Mouse (Mus musculus) adrenal gland, adult (tissue): ENCODE results near the gene Maats1.

Experiments used
- DNase-seq, 2 experiments: peaks; one replicate each; pipeline ENCODE4 v3.0.0; 2022 to 2023; ENCODE audit warnings: low spot score in 1 of 2; ENCODE audit not compliant: inconsistent age in 2 of 2

Gene Maats1

DNA sequence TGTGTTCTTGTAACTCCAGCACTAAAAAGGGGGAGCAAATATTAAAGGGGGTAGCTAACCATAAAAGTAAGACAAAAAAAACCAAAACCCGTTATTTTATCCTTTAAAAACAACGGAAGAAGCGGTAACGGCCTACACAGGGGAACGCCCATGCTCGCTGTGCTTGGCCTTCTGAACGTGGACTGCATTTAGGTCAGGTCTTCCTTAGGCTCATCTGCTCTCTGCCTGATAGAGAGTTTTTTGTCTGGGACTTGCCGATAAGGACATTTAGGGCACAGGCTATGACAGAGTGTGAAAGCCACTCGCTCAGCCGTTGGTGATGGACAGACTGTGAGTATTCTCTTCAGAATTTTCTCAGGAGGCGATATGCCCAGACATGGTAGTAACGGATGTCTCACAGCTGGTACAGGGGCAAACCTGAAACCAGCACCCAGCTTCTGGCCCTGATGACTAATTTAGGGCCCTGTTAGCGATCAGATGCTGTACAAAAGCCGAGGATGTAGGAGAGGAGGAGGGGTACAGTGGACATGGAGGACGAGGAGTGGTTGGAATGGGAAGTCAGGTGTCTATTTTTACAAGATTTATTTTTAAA lies 29.9 kb upstream of the Maats1 start:
- DNase-seq: no peak

DNA sequence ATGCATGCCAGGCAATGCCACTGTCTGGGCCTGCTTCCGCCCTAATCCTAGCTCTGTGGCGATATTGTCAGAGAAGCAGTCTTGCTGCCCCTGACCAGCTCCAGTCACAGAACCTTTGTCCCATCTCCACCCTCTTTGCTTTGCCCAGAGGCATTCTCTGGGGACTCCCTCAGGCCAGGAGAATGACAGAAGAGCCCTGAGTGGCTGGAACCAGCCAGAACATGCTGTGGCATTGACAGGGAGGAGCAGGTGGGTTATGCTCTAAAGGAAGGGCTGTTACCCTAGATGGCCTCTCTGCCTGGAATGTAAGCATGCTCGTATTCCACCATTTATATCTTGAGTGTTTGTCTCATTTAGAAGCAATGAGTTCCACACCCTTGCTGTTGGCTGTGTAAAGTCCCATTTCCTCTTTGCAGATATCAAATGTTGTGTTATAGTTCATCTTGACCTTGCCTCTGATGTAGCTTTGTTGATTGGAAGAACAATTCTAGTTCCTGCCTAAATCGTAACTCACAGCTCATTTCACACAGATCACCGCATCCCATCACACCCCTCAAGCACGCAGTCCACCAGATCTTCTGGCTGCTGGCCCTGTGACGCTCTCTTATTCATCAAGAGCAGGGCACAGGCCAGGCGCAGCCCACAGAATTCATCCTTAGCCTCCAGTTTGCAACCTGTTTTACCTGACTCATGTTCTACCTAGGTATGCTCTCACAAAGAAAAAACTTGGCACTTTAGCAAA lies 28.9 kb upstream of the Maats1 start:
- DNase-seq: no peak

DNA sequence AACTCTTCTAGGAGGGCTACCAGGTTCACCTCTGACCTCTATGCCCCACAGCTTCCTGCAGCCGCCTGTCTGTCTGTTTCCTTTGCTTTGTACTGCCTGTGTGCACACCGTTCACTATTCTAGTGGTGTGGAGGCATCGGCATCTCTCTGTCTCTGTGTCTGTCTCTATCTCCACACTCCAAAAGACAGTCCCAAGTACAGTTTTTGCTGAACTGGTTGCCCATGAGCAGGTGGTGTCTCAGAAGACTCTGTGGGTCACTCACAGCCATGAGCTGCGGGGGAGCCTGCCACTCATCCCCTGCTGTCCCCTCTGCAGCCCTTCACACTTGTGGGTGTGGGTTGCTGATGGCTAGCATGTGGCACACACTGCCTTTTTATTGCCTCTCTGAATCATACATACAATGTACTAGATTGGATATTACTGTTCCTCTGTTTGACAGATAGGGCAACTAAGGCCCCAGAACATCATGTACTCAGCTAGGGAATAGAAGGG lies 28.1 kb upstream of the Maats1 start:
- no peak for DNase-seq

DNA sequence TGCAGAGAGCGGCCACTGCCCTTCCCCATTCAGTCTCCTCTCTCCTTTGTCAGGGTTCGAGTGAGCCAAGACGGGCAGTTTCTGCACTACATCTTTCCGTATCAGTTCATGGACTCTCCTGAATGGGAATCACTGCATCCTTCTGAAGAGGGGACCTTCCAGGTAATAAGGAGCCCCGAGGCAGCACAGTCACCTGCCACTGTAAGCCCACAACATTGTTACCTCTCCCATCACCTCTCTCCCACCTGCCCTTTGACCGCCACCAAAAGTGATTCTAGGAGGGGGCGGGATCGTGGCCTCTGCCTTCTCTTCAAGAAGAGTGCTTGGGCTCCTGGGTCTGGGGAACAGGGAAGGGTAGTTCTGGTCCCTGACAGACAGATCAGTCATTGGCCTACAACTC lies 27.5 kb upstream of the Maats1 start:
- no peak for DNase-seq

DNA sequence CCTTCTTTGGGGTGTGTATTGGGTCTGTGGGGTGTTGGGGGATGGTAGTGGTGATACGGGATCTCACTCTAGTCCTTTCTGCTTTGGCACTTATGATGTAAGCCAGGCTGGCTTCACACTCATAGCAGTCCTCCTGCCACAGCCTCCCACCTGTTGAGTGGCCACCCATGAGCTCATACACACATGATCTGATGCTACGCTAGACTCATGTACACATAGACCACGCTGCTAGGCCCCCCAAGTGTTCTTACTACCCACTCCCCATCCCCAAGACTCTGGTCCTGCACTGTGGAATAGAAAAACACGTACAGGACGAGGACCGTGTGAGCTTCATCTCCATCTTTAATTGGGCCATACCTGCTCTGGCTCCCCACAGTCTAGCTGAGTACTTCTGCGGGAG lies 27.1 kb upstream of the Maats1 start:
- DNase-seq: no peak

DNA sequence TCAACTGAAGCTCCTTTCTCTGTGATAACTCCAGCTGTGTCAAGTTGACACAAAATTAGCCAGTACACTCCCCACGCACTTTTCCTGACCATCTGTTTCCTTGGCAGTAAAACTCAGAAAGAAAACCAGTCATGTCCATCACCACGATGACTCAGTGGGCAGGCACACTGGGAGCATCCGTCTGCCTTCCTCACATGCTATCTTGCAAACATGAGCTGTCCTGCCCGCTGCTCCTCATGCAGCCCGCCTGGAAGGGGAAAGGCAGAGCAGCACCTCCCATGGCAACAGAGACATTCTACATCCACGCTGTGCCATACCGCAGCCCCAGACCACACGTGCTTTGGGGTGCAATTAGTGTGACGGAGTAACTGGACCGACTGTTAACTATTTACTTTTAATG lies 26.4 kb upstream of the Maats1 start:
- DNase-seq: no peak

DNA sequence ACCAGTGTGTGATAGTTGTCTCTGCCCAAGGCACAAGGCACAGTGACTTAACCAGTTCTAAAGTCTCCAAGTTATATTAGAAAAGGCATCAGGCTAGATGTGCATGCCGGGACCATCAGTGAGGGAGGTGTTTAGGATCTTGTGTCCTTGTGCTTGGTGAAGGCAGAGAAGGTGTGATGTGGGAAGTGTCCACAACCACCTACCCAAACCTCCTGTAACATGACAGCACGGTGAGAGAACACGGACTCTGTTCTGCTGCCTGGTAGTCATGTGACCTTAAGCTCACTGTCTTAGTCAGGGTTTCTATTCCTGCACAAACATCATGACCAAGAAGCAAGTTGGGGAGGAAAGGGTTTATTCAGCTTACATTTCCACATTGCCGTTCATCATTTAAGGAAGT lies 24.3 kb upstream of the Maats1 start:
- no peak for DNase-seq

DNA sequence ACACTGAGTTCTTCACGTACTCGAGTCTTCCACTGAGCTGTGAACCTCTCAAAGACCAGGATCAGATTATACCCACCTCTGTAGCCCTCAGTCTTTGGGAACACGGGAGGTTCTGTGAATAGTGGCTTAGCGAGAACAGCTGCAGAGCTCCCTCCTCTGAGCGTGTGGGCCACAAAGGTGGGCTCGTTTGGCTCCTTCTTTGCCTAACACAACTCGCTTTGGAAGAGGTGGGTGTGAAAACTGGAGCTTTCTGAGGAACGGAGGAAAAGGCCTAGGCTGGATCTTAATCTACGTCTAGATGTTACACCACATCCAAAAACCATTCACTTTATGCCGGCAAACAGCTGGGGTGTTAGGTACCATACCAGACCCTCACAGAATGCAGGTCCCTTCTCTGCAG lies 23.4 kb upstream of the Maats1 start:
- DNase-seq: no peak

DNA sequence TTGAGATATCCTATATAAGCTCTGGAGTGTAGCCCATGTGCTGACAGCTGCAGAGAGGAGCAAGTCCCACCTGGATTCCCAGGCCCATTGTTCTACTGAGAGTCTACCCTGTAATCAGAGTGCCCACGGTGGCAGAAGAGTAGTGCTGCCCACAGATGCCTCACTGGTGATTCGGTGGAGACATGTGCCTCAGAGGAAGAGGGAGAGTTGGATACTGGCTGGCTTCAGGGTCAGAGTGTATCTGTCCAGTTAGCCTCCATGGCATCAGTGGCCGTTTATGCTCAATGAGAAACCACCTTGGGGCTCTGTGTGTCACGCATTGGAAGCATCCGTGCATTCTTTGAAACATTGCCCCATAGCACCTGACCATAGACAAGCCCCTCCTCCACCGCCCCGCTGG lies 21.7 kb upstream of the Maats1 start:
- DNase-seq: no peak

DNA sequence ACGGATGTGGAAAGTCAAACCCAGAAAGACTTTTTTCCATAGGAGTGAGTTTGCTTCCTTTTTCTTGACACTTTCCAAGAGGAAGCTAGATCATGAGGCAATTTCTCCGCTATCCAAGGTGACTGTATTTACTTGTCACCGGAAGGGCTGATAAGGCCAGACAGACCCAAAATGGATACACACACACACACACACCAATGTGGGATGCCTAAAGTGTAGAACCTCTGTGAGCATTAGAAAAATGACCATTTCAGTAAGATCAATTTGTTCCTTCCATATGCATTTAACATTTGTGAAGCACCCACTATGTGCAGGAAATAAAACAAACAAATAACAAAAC lies 21.3 kb upstream of the Maats1 start:
- no peak for DNase-seq

DNA sequence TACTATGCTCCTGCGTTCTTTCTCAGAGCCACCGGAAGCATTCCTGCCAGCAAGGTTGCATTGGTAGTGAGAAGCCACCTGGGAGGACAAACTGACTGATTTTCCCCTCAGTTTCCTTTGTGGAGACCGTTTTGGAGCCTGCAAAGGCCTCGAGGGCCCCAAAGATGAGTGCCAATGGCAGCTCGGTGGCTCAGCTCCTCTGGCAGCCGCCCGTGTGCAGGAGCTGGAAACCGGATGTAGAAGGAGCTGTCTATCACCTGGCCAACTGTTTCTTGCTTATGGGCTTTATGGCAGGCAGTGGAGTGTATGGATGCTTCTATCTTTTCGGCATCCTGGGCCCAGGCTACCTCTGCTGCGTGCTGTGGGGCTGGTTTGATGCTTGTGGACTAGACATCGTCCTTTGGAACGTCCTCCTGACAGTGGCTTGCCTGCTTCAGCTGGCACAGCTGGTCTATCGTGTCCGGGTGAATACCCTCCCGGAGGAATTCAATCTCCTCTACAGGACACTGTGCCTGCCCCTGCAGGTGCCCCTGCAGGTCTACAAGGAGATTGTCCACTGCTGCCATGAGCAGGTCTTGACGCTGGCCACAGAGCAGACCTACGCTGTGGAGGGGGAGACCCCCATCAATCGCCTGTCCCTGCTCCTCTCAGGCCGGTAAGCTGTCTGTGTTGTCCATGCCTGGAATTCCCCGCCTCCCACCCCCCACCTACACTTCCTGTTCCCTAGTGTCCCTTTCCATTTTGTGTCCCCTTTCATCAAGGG lies 20.7 kb upstream of the Maats1 start:
- DNase-seq: no peak

DNA sequence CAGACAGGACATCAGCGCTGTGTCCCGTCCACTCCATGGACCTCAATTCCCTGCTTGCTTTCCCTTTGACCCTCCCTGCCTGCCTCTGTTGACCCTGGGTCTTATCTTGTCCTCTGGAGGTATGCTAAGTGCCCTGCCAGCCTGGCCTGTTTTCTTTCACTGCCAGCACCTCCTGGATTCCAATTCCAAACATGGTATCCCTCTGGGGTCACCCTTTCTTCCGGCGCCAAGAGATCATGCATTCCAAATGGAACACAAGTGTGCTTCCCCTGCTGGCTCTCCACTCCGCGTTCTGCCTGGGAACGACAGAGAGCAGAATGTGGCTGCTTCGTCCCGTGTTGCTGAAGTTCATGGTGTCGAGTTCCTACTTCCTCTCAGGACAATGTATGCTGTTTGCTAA lies 20.0 kb upstream of the Maats1 start, which contains the start of gene Popdc2:
Gene Popdc2 (plus strand): TSS at position 277 of the 400 bp plus-strand sequence.
- no peak for DNase-seq

DNA sequence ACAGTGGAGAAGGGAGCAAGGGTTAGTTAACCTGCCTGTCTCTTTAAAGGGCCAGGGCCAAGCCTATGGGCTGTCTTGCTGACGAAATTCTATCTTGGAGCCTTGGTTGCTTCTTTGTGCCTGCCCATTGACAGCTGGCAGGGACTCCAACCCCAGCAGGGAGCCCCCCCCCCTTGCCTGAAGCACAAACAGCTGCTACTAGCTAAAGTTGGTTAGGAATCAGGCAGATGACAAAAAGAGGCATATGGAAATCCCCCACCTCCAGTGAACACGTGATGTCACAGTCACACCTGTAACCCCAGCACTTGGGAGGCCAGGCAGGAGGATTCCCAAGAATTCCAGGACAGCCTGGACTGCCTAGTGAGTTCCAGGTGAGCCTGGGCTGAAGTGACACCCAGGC lies 18.4 kb upstream of the Maats1 start:
- no peak for DNase-seq

DNA sequence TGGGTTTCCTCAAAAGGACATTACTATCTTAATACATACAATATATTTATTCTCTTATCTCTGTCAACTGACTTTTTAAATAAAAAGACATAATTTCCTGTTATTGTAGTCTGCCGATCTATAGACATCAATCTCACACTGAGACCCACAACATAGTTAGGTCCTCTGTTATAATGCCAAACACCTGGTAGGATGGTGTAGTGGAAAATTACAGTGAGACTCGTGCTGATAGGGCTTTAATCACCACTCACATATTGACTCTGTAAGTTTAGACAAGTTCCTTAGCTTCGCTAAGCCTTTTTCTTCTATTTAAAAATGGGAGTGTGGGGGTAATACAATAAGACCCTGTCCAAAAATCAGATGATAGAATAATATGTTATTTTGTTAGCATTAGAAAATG lies 17.9 kb upstream of the Maats1 start:
- DNase-seq: no peak

DNA sequence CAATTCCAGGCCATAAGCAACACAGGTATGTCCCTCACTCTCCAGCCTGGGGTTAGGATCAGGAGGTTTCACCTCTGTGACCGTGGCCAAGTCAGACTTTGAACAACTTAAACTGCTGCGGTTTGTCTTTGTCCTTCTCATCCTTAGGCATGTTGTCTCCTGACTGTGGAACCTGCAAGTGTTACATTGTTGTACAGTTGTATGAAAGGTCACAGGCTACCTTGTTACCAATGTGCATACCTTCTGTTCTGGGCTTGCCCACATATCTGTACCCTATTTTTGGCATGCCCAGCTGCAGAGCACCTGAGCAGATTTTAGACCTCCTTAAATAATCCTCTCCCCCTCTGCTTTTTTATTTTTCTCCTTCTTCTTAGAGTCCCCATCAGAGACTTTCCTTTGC lies 17.3 kb upstream of the Maats1 start:
- no peak for DNase-seq

DNA sequence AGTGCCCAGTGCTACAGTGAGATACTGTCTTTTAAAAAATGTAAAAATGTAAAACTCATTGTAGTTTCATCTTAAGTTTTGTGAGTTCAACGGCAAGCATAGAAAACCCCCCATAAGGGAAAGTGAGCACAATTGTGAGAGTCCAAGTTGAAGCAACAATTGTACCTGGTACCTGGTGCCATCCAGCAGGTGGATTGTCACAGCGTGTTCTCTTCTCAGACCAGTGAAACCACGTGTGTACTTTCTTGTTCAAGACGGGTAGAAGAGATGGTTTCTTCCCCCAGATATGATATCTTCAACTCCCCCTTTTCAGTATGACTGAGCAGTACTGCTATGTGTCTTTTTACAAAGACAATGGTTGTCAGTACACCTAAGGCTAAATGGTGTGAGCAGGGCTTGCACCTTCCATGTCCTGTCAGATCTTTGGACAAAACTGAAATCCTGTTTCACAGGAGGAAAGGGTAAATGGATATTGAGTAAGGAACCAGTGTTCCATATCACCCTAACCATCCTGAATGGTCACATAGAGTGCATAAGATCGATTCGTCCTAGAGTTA lies 16.4 kb upstream of the Maats1 start:
- DNase-seq: no peak

DNA sequence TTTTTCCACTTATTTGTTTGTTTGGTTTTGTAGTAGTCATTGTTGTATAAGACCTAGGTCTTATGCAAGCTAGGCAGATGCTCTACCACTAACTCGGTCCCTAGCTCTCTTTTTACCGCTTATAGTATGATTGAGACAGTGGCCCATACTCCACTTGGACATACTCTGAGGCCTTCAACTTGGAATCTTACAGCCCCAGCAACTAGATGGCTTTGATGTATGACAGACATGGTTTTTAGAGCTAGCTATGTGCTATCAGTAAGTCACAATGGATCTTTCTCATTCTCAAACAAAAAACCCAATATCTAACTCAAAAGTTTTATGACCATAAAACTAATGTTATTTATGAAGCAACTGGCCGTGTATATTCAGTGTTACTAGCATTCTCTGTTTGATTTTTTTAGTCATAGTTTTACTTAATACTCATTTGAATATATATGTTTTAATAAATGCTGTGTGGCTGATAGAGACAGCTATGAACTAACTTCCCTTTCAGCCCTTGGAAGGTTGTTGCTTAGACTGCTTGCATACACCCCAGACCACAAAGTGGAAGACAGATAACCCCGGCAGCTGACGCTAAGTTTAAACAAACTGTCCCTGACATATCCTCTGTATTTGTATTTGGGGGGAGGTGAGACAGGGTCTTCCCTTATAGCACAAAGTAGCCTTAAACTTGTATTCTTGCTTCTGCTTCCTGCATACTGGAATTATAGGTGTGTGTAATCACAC lies 12.4 kb upstream of the Maats1 start:
- no peak for DNase-seq

DNA sequence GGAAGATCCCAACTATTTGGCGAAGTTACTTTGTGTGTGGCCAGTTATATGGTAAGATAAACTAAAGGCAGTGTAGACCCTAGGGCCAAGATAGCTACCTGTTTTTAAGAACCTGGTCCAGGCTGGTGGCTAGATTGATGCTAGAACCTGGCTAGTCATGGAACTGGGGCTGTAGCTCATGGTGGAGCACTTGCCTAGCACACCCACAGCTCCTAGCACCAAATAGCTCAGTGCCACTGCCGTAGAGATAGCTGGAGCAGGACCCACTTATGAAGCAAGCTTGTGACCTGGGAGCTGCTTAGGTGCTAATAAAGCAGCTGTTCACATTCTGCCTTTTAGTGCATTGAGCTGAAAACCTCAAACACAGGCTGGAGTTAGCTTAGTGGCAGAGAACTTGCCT lies 11.7 kb upstream of the Maats1 start:
- no peak for DNase-seq

DNA sequence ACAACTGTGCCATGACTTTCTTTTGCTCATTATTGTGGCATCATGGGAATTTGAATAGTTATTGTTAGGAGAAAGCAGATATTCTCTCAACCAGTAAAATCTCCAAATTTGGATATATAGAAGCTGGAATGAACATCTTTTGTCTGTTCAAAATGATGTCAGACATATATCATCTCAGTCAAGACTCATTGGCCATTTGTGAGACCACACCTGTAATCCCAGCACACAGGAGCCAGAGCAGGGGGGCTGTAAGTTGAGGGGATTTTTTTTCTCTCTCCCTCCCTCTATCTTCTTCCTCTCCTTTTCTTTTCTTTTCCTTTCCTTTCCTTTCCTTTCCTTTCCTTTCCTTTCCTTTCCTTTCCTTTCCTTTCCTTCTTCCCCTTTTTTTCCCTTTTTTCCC lies 10.9 kb upstream of the Maats1 start:
- no peak for DNase-seq

DNA sequence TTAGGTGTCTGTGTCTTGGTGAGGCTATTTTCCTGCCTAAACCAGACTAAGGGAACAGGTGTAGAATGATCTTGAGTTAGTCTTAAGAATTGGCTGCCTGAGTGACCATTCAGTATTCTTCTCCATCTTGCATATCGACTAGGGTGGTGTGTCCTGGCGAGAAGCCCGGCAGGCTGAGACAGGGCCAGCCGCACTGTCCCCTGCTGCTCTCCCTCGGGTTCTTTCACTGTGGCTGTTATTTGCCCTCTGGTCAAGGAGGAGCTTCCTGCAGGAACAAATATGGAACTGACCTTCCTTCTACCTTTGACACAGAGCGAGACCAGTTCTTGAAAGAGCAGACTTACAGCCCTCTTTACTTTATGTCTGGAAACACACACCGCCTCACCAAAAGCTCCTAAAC lies 10.1 kb upstream of the Maats1 start:
- peak in 1 of 2 experiments; percentile 63 for DNase-seq

DNA sequence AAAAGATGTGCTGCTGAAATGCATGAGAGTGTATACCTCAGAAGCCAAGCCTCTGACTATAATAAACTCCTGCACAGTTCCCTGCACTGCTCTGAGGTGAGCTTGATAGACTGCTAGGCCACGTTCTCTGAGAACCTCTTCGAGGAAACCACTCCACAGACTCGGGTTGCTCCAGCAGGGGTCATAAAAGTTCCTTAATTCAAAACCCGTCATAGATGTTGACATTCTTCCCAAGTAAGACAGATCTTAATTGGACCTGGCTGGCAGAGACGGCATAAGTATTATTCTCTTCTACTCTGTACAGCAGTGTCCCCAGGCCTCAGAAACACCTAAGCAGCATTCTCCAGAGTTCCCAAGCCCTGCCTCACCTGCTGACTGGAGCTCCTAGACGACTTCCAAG lies 9.0 kb upstream of the Maats1 start:
- DNase-seq: no peak
